Mouse (Mus musculus): Measurements from ENCODE around the gene Pcgf5.

DNA sequence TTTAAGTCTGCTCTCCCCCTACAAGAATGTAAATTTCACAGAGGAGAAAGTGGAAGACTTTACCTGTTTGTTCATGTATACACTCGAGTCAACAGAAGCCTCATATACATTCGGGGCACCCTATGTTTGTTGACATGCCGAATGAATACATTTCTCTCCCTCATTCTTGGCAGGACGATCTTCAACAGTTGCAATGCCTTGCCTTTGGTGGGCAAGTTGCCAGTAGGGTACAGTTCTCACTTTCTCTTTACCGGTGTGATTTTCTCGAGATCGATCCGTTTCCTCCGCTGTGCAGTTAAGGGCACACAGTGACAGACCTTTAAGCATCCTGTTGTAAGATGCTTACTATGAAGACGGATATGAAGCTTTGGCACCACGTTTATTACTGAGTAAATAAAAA is 2.1 kb downstream of the Pcgf5 start:
- TF ChIP-seq CTCF (IDR thresholded peaks at IDR 0.05) (no peak), POLR2A (IDR thresholded peaks at IDR 0.05; ENCODE audit: insufficient read depth, low read depth, low read length) (no peak), EP300 (IDR thresholded peaks at IDR 0.05; ENCODE audit: insufficient read depth, low read depth, low read length) (no peak)
